Mouse (Mus musculus) heart, adult 2 months (tissue): ENCODE measurements around the gene Gm28051. TPM values are rescaled to one million over a fixed set of nuclear protein-coding genes. Genes with fewer than 3 reads are reported as not detected.
A peak's percentile ranks its signal among the peaks of the same experiment; 100 is the strongest.

Experiments used
- DNase-seq, 2 experiments: peaks; one replicate each; pipeline ENCODE4 v3.0.0; 2021
- H3K27ac ChIP-seq: fragments of 200-600 bp; 2 replicates; pipeline ENCODE4 v1.8.1; 2022
- H3K27me3 ChIP-seq: fragments of 200-500 bp; 2 replicates; pipeline ENCODE4 v1.6.1; 2012; ENCODE audit warnings: mild to moderate bottlenecking, low read length, inconsistent platforms, mixed read lengths; ENCODE audit not compliant: control insufficient read depth, insufficient read depth
- H3K36me3 ChIP-seq: fragments of 200-500 bp; 2 replicates; pipeline ENCODE4 v1.6.1; 2012; ENCODE audit warnings: low read length, inconsistent platforms; ENCODE audit not compliant: control insufficient read depth, insufficient read depth
- H3K4me1 ChIP-seq: fragments of 200-500 bp; 2 replicates; pipeline ENCODE4 v1.6.1; 2011; ENCODE audit warnings: low read length; ENCODE audit not compliant: control insufficient read depth, insufficient read depth
- H3K4me3 ChIP-seq: fragments of 200-600 bp; 2 replicates; pipeline ENCODE4 v1.8.1; 2022
- H3K79me2 ChIP-seq: fragments of 200-500 bp; replicated peaks from 2 replicates; pipeline ENCODE4 v1.6.1; 2012; ENCODE audit warnings: mild to moderate bottlenecking, inconsistent platforms, low read length, moderate library complexity, mixed read lengths; ENCODE audit not compliant: control insufficient read depth, insufficient read depth
- H3K9ac ChIP-seq: fragments of 200-500 bp; 2 replicates; pipeline ENCODE4 v1.6.1; 2012; ENCODE audit warnings: low read depth, mild to moderate bottlenecking, control low read depth, inconsistent platforms, low read length, mixed read lengths
- CTCF ChIP-seq: fragments of 200-600 bp; IDR thresholded peaks from 2 replicates; pipeline ENCODE4 v1.8.1; 2022; ENCODE audit warnings: antibody characterized with exemption, mild to moderate bottlenecking, moderate library complexity
- EP300 ChIP-seq: fragments of 200-500 bp; IDR thresholded peaks from 2 replicates; pipeline ENCODE4 v1.6.1; 2011; ENCODE audit warnings: low read depth, low read length, control low read depth; ENCODE audit not compliant: insufficient read depth
- POLR2A ChIP-seq: fragments of 200-500 bp; IDR thresholded peaks from 2 replicates; pipeline ENCODE4 v1.6.1; 2011; ENCODE audit warnings: mild to moderate bottlenecking, low read depth, low read length, control low read depth; ENCODE audit not compliant: insufficient read depth
- WGBS: fragments of 180-500 bp; shearing (Covaris S2); methylation state at CpG from one replicate; pipeline ENCODE4 v1.1.7; 2018; 5-methylcytosine and 5-hydroxymethylcytosine counted together
- intact Hi-C: fragments of 180-260 bp; cut with DNase I; formaldehyde crosslinking; loops from one replicate; pipeline ENCODE4 v1.15.1; 2025
- polyA plus RNA-seq: library from polyadenylated mRNA; depleted of rRNA; stranded (reverse); fragments of >200 nt; gene quantifications from 2 replicates; pipeline ENCODE4 v1.2.3, GENCODE M21; 2012
- total RNA-seq, 2 experiments: library from RNA; stranded (reverse); gene quantifications; 2 replicates each; pipeline ENCODE4 v1.2.3; 2021

Gm28051 gene
- total and polyA plus RNA-seq, 3 experiments, result not detected

DNA sequence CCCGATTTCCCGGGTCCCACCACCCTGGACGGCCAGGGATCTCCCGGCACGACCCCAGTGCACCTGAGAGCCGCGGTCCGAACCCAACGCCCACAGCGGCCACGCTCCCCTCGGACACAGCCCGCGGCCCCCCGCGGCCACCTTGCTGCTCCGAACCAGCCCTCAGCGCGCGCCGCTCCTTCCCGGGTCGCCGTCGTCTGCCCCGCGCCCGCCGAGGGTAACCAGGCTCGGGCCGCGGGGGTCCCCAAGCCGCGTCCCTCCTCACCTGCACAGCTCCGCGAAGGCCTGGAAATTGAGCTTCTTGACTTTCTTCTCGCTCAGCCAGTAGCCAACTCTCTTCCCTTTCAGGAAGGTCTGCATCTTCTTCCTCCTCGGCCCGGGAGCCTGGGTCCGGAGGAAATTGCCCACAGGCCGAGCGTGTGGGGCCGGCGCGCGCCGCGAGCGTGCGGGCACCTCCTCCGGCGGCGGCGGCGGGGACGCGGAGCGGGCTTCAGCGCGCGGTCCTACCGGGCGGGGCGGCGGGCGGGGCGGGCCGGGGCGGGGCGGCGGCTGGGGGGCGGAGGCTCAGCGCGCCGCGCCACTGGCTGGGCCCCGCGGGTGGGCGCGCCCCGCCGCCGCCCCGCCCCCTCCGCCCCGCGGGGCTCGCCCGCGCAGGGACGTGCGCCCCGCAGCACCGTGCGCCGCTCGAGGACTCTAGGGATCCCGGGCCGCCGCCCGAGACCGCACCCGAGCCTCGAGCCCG lies 52.9 kb downstream of the Gm28051 start, which contains the start of gene Itpk1:
Gene Itpk1, minus strand, starts transcription at position 474 of the 742 bp plus-strand sequence.
- Histone ChIP-seq H3K4me3 (peak within 1 kb of the TSS; percentile 70), H3K27me3 (no peaks in the 10 kb centered on the region), H3K27ac (peak within 1 kb of the TSS; percentile 89), H3K4me1 (peaks cover 6% of the 10 kb centered on the region; the same call in 1 of the 2 replicates), H3K36me3 (no peaks in the 10 kb centered on the region), H3K79me2 (no peaks in the 10 kb centered on the region), H3K9ac (peak within 1 kb of the TSS; percentile 81)
- TF ChIP-seq POLR2A (0 out of 2 replicates have a peak, but pooled peaks have one; percentile 35), EP300 (no peak)
- DNase-seq, result peak in 1 of 2 experiments; percentile 51
- intact Hi-C loops, result loop anchor here (2.0 to 10.0 kb wide), 5 partner anchors 32 to 360 kb away; partner anchors contain the start of genes Btbd7, Moap1 and Tmem251
- WGBS, result 4% methylated on average over 99 of the region's 105 CpGs

DNA sequence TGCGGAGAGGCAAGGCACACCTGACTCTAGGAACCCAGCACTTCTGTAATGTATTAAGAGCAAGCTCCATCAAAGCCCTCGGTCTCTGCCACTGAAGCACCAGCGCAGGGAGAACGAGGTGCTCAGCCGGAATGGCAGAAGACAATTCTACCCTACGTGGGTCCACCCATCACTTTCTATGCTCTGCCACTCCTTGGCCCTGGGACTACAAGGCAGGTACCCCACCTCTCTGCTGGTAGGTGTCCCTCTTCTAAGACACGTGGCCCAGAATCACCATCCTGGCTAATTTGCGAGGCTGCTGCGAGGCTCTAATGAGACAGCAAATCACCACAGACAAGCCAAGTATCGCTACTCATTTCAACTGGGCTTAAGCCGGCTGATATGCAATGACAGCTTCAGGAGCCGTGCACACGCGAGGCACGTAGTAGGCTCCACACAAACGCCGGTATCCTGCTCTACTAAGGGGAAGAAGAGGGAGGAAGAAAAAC lies 53.6 kb downstream of the Gm28051 start:
- TF ChIP-seq POLR2A, result no peak
- no peak for DNase-seq
- no peaks in the 10 kb centered on the region for H3K36me3 ChIP-seq
- H3K79me2 ChIP-seq, result no peaks in the 10 kb centered on the region
- peak overlapping the region; percentile 59 for H3K9ac ChIP-seq
- intact Hi-C loops, result loop anchor here (2.0 to 10.0 kb wide), 4 partner anchors 31 to 361 kb away; partner anchors contain the start of gene Btbd7
- 26% methylated on average over 17 of the region's 17 CpGs for WGBS
- peak overlapping the region; percentile 67 for H3K4me3 ChIP-seq
- H3K27ac ChIP-seq, result peak overlapping the region; percentile 70
- no peaks in the 10 kb centered on the region for H3K27me3 ChIP-seq
- peaks cover 6% of the 10 kb centered on the region; the same call in 1 of the 2 replicates for H3K4me1 ChIP-seq

DNA sequence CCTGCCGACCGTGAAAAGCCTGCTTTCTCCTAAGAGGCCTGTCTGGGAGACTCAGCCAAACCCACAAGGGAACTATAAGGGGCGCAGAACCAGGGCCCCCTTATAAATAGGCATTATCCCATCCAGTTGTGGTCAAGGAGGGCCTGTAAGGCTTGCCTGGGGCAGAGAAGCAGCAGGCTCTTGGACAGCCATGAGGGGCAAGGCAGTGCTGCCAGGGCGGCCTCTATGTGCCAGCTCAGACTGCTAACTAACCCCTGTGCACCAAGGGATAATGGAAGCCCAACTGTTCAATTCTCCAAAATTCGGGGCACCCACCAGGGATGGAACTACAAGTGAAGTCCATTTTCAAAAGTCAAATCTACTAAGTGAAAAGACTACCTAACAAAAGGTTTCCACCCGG lies 54.1 kb downstream of the Gm28051 start:
- no peaks in the 10 kb centered on the region for H3K79me2 ChIP-seq
- no peaks in the 10 kb centered on the region for H3K27me3 ChIP-seq
- H3K4me3 ChIP-seq, result no peak overlapping the region
- no peak for DNase-seq
- H3K9ac ChIP-seq, result no peak overlapping the region
- WGBS, result 67% methylated on average over 6 of the region's 6 CpGs
- peaks cover 6% of the 10 kb centered on the region; the same call in 1 of the 2 replicates for H3K4me1 ChIP-seq
- peak overlapping the region; percentile 62; the same call in 1 of the 2 replicates for H3K27ac ChIP-seq
- intact Hi-C loops, result loop anchor here (5.0 to 10.0 kb wide), 3 partner anchors 106 to 361 kb away; partner anchors contain the start of gene Btbd7
- no peaks in the 10 kb centered on the region for H3K36me3 ChIP-seq
- TF ChIP-seq CTCF (no peak), EP300 (no peak), POLR2A (no peak)

DNA sequence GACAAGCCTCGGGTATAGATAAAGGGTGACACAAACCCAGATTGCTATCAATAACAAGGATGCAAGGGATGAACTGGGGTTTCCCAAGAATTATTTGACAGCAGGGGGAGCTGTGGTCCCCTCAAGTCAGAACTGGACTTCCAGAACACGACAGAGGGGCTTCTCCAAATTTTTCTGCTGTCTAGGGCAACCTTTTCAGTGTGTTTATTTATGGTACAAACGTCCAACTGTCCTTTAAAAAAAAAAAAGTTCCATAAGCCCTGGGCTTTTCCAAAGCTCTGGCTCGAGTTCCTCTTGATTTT lies 54.5 kb downstream of the Gm28051 start:
- 20% methylated on average over 4 of the region's 4 CpGs for WGBS
- H3K27me3 ChIP-seq, result no peaks in the 10 kb centered on the region
- TF ChIP-seq EP300 (no peak), CTCF (peak; percentile 17; the same call in 1 of the 2 replicates)
- H3K4me3 ChIP-seq, result peak overlapping the region; percentile 13; the same call in 1 of the 2 replicates
- H3K27ac ChIP-seq, result peak overlapping the region; percentile 62; the same call in 1 of the 2 replicates
- H3K4me1 ChIP-seq, result peaks cover 6% of the 10 kb centered on the region; the same call in 1 of the 2 replicates
- DNase-seq, result no peak
- H3K36me3 ChIP-seq, result no peaks in the 10 kb centered on the region
- H3K79me2 ChIP-seq, result no peaks in the 10 kb centered on the region
- intact Hi-C loops, result loop anchor here (5.0 to 10.0 kb wide), 3 partner anchors 106 to 362 kb away; partner anchors contain the start of gene Btbd7
- peak overlapping the region; percentile 40 for H3K9ac ChIP-seq

DNA sequence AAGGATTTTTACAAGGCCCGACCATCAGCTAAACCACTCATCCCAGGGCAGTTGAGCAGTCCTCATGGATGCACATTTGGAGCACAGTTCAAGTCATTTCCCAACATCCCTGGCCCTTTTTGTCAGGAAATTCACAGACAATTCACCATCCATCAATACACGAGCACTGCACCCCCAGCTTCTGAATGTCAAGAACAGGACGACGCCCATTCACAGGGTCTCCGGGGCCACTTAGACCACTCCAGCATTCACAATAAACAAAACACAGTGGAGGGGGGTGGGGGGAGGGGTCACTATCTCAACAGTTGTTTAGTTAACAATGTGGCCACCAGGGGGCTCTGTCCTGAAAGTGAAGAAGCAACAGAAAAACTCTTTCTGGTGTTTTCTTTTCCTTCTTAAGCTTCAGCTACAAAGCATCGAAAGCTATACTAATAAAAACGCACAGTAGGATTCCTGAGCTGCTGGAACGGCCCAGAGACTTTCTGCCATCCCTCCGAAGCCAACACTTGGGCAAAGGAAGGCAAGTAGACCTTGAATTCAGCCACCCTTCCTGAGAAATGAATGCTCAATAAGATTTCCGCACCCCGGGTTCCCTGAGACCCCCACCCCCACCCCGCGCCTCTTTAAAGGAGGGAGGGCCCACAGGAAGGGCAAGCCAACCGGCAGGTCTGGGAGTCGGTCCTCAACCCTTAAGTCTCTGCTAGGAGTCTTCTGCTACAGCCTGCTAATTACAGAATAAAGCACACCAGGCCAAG lies 55.0 kb downstream of the Gm28051 start:
- 8% methylated on average over 15 of the region's 15 CpGs for WGBS
- Histone ChIP-seq H3K27me3 (no peaks in the 10 kb centered on the region), H3K79me2 (no peaks in the 10 kb centered on the region), H3K4me3 (peak overlapping the region; percentile 13; the same call in 1 of the 2 replicates), H3K36me3 (no peaks in the 10 kb centered on the region), H3K9ac (peak overlapping the region; percentile 40), H3K27ac (peak overlapping the region; percentile 62), H3K4me1 (peaks cover 6% of the 10 kb centered on the region; the same call in 1 of the 2 replicates)
- intact Hi-C loops, result loop anchor here (5.0 to 10.0 kb wide), 3 partner anchors 105 to 362 kb away; partner anchors contain the start of gene Btbd7
- DNase-seq, result peak; percentile 70 to 74
- TF ChIP-seq EP300 (no peak), POLR2A (no peak), CTCF (peak; percentile 81)
